Mouse (Mus musculus) kidney, adult 11 months (tissue): ENCODE results near the gene Stub1.
"Not testable (repeated sequence)": the region's sequence is repeated elsewhere in the genome, so short reads cannot be mapped to it uniquely, and the experiment has no call there.

Experiments used
- DNase-seq: peaks from one replicate; pipeline ENCODE4 v3.0.0; 2022

Gene Stub1

DNA sequence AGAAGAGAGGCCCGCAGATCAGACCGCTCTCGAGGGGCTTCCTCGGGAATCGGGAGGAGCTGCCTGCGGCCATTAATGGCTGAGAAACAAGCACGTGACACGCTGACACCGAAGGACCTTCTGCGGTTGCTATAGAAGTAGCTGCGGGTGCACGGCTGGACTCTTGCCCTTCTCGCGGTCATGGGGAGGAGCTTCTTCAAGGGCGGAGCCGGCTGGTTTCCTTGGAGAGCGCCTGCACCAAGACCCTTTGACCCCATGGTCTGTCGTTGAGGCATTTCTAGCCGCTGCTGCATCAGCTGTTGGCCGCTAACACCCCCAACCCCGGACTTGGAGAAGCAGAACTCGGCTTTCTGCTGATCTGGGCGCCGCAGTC, at the start of gene Stub1:
Stub1 (minus strand) TSS at position 114 of the 373 bp plus-strand sequence.
- DNase-seq, result peak; percentile 98

DNA sequence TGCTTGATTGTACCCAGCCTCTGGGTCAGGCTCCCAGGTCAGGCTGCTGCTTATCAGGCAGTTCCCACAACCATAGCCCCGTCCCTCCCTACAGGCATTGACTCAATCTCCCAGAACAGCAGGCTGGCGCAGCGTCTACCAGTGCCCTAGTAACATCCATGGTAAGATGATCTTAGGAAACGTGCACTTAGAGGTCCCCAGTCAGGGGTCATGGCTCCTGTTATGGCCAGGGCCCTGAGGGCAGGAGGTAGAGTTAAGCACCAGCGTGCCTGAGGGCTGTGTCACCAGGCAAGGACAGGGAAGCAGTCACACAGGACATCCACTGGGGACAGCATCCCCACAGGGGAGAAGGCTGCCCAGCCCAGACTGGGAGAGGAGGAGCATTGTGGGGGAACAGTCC, 49.1 kb upstream of the Stub1 start:
- no peak for DNase-seq

DNA sequence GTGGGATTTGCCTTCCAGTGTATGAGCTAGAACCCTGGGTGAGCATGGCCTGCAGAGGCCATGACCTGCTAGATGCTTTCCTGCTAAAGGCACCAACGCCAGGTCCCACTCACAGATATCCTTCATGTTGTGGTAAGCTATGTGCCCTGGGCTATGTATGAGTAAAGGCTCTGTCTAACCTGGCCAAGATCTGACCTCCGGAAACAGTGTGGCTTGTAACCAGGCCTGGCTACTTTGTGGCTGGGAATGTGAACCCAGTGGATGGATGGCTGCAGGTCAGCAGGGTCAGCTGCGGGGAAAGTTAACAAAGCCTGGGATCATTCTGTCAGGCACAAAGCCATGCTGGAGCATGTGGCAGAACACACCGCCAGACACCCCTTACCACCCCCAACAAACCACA, 48.5 kb upstream of the Stub1 start:
- DNase-seq, result no peak

DNA sequence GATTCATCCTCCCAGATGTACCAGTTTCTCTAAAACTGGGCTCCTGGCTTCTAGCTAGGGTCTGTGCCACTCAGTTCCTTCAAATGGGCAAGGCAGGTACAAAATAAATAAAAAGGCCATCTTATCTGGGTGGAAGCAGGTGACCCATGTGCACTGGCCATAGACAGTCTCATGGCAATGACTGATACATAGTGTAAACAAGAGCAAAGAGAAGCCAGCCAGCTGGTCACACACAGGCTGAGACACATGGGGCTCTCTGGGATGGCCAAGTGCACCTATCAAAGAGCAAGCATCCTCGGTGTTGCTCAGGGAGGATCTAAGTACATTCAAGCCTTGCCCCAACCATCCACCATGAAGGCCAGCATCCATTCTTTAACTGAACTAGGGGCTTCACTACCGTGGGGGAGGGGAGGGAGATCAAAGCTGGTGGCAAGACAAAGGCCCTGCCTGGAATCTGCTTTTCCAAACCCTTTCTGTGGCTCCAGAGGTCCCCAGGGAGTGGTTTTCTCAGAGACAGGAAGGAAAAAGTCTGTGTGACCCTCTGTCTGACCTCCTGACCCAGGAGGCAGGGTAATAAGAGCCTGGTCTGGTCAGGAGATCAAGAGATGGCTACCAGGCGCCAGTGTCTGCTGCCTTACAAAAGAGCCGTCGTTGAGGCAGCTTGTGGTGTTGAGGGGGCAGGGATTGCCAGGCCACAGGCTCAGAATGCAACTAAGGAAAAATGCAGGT, 47.9 kb upstream of the Stub1 start:
- DNase-seq, result no peak

DNA sequence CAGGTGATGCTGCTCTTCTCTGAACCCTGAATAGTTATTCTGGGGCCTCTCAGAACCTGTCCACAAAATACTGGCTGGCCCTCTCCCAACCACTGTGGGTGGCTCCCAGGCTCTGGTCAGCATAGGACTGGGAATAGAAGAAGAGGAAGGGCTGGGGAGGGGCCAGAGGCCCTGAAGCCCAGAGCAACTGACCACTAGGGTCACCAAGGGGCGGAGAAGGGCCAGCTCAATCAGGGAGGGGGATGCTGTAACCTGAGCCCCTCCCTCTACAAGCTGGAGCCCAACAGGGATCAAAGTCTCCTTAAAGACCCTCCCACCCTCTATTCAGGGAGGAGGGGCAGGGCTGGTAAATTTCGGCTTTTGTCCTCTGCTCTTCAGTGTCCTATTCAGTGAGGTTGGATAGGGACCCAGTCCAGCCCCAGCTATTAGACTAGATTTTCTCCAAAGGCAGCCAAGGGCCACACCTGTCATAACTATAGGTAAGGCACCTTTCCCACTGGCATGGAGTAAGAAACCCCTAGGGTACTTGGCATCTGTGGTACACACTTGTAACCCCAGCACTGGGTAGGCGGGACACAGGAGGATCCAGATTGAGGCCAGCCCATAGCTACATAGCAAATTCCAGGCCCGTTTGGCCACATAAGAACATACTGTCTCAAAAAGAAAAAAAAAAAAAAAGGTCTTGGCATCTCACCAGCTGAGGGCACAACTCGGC, 47.1 kb upstream of the Stub1 start, which contains the start of gene Wfikkn1:
Wfikkn1 (minus strand) TSS at position 663 of the 715 bp plus-strand sequence.
- no peak for DNase-seq

DNA sequence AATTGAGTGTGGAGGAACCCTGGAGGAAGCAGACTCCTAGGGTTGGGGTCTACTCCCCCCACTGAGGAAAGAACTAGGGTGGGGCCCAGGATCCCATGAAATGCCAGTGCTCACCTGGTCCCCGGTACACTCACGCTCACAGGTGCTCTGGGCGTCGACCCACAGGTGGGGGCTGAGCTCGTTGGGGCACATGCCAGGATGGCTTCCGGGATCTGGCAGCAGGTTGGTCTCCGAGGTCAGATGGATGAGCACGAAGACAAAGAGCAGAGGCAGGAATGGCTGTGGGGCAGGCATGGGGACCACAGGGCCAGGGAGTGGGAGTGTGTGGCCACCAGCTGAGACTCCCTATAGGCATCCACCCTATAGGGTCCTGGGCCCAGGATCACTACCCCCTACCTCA, 46.5 kb upstream of the Stub1 start:
- no peak for DNase-seq

DNA sequence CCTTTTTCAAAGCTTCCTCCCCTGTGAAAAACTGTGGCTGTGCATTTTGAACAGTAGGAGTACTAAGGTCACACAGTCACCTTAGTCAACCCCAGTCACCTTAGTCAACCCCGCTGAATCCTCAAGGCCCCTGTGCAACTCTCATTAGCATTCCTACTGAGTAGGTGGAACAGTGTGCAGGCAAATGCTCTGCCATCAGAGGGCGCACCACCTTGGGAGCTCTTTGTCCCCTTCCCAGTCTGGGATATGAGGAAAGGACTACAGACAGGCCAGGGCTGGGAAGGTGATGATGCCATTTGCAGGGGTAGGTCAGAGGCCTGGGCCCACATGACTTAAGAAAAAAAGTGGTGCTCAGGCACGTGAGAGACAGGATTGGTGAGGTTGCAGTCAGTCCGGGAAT, 46.1 kb upstream of the Stub1 start:
- DNase-seq, result peak; percentile 85

DNA sequence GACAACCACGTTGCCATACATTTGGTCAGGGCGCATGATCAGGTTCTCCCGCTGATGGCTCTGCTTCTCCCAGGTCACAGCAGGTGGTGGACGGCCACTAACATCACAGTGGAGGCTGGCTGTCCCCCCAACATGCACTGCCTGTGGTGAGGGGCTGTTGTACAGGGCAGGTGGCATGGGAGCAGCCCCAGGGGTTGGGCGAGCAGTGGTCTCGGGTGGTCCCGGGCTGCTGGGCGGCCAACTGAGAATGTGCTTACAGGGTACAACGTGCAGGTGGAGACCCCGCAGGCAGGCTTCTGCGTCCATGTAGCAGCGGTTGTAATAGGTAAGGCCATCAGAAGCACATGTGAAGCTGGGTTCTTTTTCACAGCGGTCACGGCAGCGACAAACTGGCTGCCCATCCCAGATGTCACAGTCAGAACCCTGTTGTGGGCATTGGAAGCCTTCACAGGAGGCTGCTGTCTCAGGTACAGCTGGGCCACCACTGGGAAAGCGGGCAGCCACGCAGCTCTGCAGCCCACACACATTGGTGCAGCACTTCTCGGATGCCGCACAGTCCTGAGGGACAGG, 45.5 kb upstream of the Stub1 start:
- no peak for DNase-seq

DNA sequence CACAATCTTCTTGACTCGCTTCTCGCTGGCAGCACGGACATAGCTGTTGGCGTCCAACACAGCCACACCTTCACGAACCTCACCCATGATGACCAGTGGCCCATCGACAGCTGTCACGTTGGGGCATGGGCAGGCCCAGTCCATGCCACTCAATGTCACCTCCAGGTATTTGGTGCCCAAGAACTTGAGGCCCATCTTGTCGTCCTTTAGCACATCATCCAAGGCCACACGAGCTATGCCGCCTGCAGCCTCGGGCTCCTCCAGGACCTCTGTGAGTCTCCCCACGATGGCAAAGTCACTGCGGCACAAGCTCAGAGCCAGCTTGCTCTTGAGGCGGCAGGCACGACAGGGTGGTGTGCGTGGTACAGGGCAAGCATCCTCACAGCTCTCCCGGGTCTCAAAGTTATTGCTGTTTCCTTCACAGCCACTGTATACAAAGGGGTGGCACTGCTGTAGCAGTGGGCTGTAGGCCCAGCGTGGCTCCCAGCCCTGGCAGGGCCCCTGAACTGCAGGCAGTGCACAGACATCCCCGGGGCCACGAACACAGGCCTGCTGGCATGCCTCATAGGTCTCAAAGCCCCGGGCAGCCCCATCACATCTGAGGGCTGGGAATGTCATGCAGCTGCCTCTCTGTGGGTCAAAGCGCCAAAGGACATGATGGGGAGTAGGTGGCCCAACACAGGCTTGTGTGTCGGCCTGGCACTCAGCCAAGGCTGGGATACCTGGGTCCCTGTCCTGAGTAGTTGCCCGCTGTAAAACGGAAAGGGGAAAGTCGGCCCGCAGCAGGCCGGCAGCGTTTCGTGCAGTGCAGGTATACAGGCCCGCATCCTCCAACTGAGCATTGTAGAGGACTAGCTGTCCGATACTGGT, 44.8 kb upstream of the Stub1 start:
- DNase-seq, result no peak

DNA sequence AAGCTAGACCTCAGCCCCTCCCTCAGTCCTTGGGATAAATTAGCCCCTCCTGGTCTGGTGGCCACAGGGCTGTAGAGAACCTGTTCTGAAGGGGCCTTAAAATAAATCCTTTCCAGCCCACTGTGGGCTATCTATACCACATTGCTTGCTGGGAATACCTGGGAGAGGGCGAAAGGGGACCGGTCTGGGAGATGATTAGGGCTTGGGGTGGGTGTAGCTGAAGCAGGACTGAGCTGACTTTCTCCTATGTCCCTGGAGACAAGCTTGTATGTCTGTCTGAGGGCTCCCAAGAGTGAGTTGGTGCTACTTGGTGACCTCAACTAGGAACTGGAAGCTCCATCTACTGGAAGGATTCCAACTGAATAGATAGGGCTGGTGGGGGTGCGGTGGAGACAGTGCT, 43.8 kb upstream of the Stub1 start:
- DNase-seq, result no peak

DNA sequence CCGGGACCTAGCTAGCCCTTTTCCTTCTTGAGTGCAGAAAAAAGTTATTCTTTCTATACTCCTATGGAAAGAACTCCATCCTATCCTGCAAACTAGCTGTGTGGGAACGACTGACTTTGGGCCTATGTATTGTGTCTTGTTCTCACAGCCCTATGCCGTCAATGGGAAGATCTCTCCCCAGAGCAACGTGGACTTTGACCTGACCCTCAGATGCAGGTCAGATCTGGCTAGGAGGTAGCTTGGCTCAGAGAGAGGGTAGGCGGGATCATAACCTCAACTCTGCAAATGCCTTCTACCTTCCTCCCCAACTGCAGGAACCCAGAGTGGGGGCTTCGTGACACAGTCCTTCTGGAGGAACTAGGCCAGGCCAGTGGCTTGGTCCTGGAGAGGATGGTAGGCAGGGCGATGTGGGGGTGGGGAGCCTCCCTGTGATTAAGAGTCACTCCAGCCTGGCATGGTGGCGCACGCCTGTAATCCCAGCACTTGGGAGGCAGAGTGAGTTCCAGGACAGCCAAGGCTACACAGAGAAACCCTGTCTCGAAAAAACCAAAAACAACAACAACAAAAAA, 43.2 kb upstream of the Stub1 start:
- DNase-seq, result peak; percentile 85

DNA sequence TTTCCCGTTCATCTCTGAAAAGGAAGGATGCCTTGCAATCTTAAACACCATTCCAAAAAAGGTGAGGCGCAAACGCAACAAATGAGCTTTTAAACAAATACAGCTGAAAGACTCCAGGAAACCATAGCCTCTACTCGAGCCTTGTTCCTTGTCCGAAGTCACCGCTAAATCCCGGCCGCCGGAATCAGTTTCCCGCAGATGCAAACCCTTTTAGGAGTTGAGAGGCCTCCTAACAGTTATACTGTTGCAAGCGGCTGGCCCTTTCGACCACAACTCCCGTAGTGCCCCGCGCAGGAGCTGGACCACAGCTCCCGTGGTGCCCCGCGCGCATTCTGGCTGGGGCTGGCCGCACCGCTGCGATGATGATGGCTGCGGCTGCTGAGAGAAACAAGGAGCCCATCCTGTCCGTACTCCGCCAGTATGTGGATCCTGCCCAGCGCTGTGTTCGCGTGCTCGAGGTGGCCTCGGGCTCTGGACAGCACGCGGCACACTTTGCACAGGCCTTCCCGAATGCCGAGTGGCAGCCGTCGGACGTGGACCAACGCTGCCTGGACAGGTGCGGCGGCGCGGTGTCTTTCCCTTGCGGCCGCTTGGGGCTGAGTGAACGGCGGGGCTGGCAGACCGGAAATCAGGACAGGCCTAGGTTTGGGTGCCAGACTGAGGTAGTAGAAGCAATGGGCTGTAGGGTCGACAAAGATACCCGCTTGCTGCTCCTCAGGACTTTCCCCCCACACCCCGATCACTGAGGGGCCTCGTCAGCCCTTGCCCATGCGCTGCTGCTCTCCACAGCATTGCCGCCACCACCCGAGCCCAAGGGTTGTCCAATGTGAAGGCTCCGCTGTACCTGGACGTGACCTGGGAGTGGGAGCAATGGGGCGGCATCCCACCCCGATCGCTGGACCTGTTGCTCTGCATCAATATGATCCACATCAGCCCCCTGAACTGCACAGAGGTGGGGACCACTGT, 42.2 kb upstream of the Stub1 start:
- DNase-seq, result peak; percentile 89

DNA sequence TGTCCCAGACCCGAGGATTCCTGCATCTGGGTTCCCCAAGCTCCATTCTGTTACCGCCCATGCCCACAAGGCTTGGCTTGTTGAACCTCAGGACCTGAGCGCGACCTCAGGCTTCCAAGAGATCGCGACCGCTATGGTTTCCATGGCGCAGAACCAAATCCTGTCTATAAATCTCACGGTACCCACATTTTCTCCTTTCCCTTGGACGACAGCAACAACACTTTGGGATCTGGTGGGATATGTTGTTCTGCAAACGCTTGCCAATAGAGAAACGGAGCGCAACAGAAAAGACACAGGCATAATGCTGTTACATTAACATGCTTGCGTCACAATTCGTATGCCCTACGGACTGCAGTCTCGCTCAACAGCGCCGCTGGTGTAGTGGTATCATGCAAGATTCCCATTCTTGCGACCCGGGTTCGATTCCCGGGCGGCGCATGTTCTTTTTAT, 41.5 kb upstream of the Stub1 start, which contains the start of gene Mettl26:
Mettl26 (plus strand) TSS at position 354 of the 450 bp plus-strand sequence.
- DNase-seq, result peak; percentile 90

DNA sequence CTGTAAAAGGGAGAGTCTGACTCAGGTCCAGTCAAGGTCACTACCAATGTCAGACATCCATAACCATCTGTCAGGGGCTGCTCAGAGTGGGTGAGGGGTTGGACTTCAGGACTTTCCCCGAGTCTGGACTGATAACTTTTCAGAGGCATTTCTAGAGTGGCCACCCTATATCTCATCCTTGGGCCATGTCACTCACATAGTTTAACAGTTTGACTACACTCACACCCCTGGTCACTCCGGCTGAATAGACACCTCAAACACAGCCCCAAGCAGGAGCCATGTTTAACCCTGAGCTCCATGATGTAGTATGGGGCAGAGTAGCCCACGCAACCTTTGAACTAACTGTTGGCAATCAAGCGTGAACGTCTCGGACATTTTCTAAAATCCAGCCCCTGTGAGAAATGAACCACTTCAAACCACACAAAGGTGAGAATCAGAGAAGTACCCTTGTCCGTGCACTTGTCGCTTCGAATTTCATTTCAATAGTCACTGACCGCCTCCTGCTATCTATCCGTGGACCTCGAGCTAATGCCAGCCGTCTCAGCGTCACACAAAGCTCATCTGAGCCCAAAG, 41.0 kb upstream of the Stub1 start:
- peak; percentile 59 for DNase-seq

DNA sequence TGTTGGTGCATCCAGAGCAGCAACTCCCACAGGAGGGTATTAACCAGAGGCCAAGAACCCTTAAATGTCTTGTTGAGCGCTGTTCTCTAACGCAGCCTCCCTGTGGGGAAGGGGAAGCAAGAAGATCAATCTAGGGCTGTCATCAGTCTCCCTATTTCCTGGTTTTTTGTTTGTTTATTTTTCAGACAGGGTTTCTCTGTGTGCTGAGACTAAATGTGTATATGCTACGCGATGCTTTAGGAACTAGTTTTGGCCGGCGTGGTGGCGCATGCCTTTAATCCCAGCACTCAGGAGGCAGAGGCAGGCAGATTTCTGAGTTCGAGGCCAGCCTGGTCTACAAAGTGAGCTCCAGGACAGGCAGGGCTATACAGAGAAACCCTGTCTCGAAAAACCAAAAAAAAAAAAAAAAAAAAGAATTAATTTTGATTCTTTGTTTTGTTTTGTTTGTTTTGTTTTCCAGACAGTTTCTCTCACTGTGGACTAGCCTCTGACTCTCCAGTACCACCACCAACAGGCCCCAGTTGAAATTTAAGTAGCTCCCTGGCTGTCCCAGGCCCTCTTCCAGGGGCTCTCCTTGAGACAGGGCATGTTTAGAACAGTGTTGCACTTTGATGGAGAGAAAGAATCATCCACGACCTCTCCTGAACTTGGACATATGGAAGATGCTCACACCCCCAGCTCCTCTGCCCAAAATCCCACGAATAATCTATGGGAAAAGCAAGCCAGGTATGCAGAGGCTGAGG, 40.4 kb upstream of the Stub1 start:
- DNase-seq, result no peak

DNA sequence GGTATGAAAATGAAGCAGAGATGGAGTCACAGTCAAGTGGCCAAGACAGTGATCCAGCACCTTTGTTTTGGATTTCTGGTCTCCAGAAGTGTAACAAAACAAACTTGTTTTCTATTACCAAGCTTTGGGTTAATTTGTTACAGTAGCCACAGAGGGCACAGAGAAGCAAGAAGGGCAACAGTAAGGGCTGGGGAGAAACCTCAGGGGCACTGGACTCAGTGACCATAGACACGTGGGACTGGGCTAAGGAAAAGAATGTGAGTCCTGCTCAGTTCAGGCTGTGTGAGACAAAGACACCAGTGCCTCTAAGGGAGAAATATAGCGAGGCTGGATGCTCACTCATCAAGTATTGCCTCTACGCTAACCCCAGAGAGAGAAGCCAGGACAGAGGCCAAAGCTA, 39.5 kb upstream of the Stub1 start:
- peak; percentile 75 for DNase-seq

DNA sequence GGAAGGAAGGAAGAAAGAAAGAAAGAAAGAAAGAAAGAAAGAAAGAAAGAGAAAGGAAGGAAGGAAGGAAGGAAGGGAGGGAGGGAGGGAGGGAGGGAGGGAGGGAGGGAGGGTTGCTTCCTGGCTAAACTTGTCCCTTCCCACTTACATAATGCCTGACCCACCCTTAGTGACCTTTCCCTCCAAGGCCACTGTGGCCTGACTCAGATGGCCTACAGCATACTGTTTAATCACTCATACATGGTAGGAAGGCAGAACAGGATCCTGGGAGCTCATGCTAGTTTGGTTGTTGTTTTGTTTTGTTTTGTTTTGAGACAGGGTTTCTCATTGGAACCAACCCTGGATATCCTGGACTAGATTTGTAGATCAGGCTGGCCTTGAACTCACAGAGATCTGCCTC, 38.4 kb upstream of the Stub1 start:
- DNase-seq, result not testable (repeated sequence)

DNA sequence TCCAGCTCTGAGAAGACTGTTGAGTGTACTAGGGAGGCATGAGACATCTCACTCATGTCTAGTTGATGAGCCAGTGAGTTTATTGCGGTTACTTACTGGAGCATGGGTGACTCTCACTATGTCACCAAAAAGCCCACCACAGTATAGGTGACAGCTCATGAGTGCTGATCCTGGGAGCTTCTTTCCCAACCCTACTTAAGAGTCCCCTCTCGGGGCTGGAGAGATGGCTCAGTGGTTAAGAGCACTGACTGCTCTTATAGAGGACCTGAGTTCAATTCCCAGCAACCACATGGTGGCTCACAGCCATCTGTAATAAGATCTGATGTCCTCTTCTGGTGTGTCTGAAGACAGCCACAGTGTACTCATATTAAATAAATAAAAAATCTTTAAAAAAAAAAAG, 36.8 kb upstream of the Stub1 start:
- no peak for DNase-seq

DNA sequence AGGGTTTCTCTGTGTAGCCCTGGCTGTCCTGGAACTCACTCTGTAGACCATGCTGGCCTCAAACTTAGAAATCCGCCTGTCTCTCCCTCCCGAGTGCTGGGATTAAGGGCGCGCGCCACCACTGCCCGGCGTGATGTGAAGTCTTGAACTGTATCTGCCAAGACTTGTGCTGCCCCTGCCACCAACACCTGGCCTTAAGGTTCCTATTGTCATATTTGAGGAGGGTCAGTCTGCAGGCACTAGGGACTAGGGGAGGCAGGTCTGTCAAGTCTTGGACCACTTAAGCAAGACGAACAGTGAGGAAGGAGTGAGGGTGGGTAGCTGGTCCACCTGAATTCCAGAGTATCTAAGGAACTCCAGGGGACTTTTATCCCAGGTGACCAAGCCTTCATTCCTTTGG, 36.3 kb upstream of the Stub1 start:
- DNase-seq, result no peak

DNA sequence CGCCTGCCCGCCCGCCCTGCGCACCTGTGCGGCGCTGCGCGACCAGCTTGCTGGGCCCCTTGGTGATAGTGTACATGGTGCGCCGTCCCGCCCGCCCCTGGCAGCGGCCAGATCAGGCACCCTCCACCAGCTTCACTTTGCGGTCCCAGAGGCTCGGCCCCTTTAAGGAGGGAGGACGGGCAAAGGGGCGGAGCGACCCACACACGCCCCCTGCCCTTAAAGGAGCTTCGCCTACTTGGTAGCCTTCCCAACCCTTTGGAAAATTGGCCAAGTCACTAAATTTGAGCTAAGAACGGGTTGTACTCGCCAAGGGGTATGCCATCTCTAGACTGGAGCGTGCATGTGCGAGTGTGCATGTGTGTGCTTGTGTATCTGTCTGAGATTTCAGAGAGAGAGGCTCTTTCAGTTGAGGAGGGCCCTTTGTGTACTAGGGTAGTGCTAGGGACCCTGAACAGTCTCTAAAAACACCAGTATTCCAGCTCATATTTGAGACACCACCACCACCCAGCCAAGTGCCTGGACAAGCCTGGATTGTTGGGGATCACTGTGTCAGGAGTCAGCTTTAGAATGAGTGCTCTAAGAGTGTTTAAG, 35.5 kb upstream of the Stub1 start, which contains the start of gene Mcrip2:
Mcrip2 (minus strand) TSS at position 164 of the 591 bp plus-strand sequence.
- peak; percentile 91 for DNase-seq
